Mouse (Mus musculus) CD4-positive, CD25-positive, alpha-beta regulatory T cell, adult 2 months (primary cell): ENCODE measurements around the gene Bpifa5.
A peak's percentile ranks its signal among the peaks of the same experiment; 100 is the strongest.

ENCODE experiments used
- DNase-seq: peaks from one replicate; pipeline ENCODE4 v3.0.0-alpha.2; 2012; ENCODE audit warnings: low read depth, low spot score

Gene Bpifa5

GRCm38 (mm10) chr2:154206908-154207307 is 44.5 kb downstream of the Bpifa5 start:
- DNase-seq: peak; percentile 24

GRCm38 (mm10) chr2:154209112-154209511 is 46.7 kb downstream of the Bpifa5 start:
- peak; percentile 8 for DNase-seq

GRCm38 (mm10) chr2:154211121-154211520 is 48.7 kb downstream of the Bpifa5 start:
- no peak for DNase-seq

GRCm38 (mm10) chr2:154211881-154212280 is 49.5 kb downstream of the Bpifa5 start:
- no peak for DNase-seq

- DNase-seq: peak; percentile 73
Observed at GRCm38 (mm10) chr2:154215191-154215590, 52.8 kb downstream of the Bpifa5 start.
